Mouse (Mus musculus) ovary, adult 18-20 months (tissue): ENCODE data around the gene Eid2b.
"Not testable (repeated sequence)": the region's sequence is repeated elsewhere in the genome, so short reads cannot be mapped to it uniquely, and the experiment has no call there.

Source experiments
- DNase-seq: peaks from one replicate; pipeline ENCODE4 v3.0.0; 2022; ENCODE audit warnings: low spot score, mixed read lengths

The Eid2b gene

GRCm38 (mm10) chr7:28277615-28278278 lies at the start of gene Eid2b:
Gene Eid2b (plus strand): TSS chr7:28277739.
- peak; percentile 86 for DNase-seq

GRCm38 (mm10) chr7:28243943-28244342 lies 33.6 kb upstream of the Eid2b start:
- DNase-seq = not testable (repeated sequence)

GRCm38 (mm10) chr7:28248957-28249356 lies 28.6 kb upstream of the Eid2b start:
- DNase-seq = no peak

GRCm38 (mm10) chr7:28251976-28252375 lies 25.6 kb upstream of the Eid2b start:
- DNase-seq = no peak

GRCm38 (mm10) chr7:28254591-28254990 lies 22.9 kb upstream of the Eid2b start:
- no peak for DNase-seq

- DNase-seq = no peak
Observed at GRCm38 (mm10) chr7:28255476-28255875, 22.1 kb upstream of the Eid2b start.

GRCm38 (mm10) chr7:28262861-28263260 lies 14.7 kb upstream of the Eid2b start:
- no peak for DNase-seq

GRCm38 (mm10) chr7:28263786-28264185 lies 13.8 kb upstream of the Eid2b start:
- DNase-seq = peak; percentile 30

GRCm38 (mm10) chr7:28265391-28265790 lies 12.1 kb upstream of the Eid2b start:
- DNase-seq = no peak

- peak; percentile 75 for DNase-seq
Observed at GRCm38 (mm10) chr7:28267129-28268041, 10.2 kb upstream of the Eid2b start, which contains the start of gene Eid2. Gene Eid2 (plus strand): TSS chr7:28267881.

- peak; percentile 19 for DNase-seq
Observed at GRCm38 (mm10) chr7:28268042-28268531, 9.5 kb upstream of the Eid2b start.

- DNase-seq = no peak
Observed at GRCm38 (mm10) chr7:28268576-28268975, 9.0 kb upstream of the Eid2b start.

- no peak for DNase-seq
Observed at GRCm38 (mm10) chr7:28269355-28269754, 8.2 kb upstream of the Eid2b start.

- DNase-seq = no peak
Observed at GRCm38 (mm10) chr7:28271761-28272160, 5.8 kb upstream of the Eid2b start.

GRCm38 (mm10) chr7:28277237-28277614 lies 313 bp upstream of the Eid2b start:
- no peak for DNase-seq

- DNase-seq = no peak
Observed at GRCm38 (mm10) chr7:28278279-28278652, 727 bp downstream of the Eid2b start.

- DNase-seq = no peak
Observed at GRCm38 (mm10) chr7:28280630-28281029, 3.1 kb downstream of the Eid2b start.

- DNase-seq = no peak
Observed at GRCm38 (mm10) chr7:28290165-28290564, 12.6 kb downstream of the Eid2b start.

GRCm38 (mm10) chr7:28290638-28291590 lies 13.4 kb downstream of the Eid2b start, which contains the start of gene Selenov:
Gene Selenov (minus strand): TSS chr7:28291186.
- DNase-seq = no peak

GRCm38 (mm10) chr7:28294481-28294880 lies 16.9 kb downstream of the Eid2b start:
- peak; percentile 60 for DNase-seq

- no peak for DNase-seq
Observed at GRCm38 (mm10) chr7:28298837-28299625, 21.5 kb downstream of the Eid2b start.
